Mouse (Mus musculus): Measurements from ENCODE around the gene Thy1.

Gene Thy1

DNA sequence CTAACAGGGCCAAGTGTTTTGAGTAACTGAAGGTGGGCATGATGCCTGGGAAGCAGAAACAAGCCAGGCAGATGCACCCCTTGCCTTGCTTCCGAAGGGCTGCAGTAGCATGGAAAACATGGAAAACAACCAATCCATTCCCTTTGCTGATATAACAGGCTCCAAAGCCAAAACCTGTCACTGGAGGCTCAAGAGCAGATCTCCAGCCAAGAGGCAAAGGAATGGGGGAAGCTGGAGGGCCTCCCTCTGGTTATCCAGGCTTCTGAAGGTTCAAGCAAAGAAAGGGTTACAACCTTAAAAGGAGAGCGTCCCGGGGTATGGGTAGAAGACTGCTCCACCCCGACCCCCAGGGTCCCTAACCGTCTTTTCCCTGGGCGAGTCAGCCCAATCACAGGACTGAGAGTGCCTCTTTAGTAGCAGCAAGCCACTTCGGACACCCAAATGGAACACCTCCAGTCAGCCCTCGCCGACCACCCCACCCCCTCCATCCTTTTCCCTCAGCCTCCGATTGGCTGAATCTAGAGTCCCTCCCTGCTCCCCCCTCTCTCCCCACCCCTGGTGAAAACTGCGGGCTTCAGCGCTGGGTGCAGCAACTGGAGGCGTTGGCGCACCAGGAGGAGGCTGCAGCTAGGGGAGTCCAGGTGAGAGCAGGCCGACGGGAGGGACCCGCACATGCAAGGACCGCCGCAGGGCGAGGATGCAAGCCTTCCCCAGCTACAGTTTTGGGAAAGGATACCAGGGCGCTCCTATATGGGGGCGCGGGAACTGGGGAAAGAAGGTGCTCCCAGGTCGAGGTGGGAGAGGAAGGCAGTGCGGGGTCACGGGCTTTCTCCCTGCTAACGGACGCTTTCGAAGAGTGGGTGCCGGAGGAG lies at the start of gene Thy1:
Gene Thy1 (plus strand): TSS at position 549 of the 872 bp plus-strand sequence.
- DNase-seq (ENCODE audit: low spot score in 2 of 2): peak in 1 of 2 experiments; percentile 31

DNA sequence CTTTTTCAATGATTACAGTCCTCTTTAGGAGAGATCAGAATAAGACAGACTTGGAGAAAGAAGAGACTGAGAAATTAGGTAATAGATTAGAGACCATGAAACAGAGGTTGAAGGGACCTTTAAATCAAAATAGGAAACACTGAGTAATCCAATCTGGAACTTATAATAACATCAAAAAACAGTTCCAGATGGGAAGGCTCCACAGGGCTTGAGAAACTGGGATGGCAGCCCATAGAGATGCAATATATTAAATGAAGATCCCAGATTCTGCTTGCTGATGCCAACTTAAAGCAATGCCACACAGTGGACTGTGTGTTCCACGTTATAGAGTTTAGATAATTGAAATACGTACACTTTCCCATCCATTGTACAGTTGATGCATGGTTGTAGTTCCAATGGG lies 45.5 kb upstream of the Thy1 start:
- no peak for DNase-seq (ENCODE audit: low spot score in 2 of 2)

DNA sequence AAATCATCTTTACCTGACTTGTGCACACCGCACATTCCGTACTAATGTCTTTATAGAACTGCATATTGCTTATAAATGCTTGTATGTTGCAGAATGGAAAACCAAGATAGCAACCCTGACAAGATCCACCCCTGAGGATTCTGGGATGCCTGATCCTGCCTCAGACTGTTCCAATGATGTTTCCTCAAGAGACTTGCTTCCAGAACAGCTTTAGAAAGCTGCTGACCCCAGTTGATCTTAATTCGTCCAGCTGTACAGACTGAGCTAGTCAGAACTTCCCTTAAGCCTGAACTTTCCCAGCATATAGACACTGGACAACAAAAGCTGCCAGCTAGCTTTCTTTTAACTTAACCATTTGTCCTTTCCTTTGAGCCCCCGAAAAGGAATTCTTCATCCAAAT lies 44.3 kb upstream of the Thy1 start:
- no peak for DNase-seq (ENCODE audit: low spot score in 2 of 2)

DNA sequence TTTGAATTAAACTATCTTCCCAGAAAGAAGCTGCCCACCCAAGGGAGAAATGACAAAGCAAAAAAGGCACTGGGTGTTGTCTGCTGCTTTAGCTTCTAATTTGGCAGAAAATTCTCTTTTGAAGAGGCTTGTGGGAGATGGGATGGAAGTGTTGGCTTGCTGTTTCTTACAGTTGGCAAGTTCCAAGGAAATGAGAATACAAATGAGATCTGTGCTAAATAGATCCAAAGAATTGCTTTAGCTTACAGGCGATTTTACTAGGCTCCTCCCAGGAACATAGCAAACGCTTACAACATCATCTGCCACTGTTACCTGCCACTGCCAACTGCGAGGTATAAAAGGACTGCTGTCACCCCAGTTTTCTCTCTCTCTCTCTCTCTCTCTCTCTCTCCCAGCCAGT lies 38.8 kb upstream of the Thy1 start:
- no peak for DNase-seq (ENCODE audit: low spot score in 2 of 2)

DNA sequence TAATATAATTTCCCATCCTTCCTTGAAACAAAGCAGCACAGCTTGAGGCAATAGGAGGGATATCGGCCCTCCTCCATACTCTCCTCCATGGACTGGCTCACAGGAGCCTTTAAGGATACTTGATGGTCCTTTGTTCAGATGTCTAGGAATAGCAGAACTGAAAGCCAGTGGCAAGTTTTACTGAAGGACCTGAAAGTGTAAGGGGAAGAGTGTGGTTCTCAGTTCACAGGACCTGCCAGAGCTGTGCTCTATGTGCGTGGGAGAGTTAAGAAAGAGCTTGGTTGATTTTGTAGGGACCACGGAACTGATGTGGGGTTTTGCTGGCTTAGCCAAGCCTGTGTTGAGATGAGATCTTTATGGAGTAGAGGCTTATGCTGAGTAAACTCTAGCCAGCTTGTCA lies 37.9 kb upstream of the Thy1 start:
- DNase-seq (ENCODE audit: low spot score in 2 of 2): no peak

DNA sequence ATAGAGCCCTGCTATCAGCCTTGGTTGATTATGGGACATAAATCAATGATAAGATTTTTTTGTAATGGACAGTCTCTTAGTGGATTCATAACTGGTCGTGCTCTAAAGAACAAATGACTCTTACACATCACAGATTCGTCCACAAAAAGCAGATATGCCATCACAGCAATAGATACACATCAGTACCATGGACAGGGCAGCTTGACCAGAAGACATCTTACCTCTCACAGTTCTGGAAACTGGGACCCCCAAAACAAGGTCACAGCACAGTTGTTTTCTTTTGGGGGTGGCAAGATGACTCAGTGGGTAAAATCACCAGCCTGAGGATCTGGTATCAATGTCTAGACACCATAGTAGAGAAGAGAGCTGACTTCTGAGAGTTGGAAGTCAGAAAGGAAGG lies 35.9 kb upstream of the Thy1 start:
- no peak for DNase-seq (ENCODE audit: low spot score in 2 of 2)

DNA sequence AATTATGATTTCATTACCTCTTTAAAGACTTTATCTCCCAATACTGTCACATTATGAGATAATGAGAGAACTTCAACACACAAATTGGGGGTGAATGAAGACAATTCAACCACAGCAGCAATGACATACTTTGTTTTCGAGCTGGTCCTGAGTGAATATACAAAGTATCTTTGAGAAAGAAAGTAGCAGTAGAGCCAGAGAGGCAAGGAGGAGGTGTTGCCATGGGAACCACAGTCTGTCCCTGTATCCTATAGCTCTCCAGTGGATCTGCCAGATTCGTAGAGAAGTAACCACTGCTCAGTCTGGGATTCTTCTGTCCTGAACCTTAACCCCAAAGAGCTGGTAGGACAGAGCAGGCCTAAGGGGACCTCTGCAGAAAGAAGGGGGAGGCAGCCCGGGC lies 35.2 kb upstream of the Thy1 start:
- no peak for DNase-seq (ENCODE audit: low spot score in 2 of 2)

DNA sequence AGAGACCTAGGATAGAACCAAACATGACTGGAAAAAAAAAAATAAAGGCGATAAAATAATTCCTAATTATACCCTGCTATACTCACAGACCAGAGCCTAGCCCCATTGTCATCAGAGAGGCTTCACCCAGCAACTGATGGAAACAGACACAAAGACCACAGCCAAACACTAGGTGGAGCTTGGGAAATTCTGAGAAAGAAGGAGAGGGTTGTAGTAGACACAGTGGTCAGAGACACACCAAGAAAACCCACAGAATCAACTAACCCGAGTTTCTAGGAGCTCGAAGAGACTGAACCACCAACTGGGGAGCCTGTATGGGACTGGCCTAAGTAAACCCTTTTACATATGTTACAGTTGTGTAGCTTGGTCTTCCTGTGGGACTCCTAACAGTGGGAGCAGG lies 32.3 kb upstream of the Thy1 start:
- no peak for DNase-seq (ENCODE audit: low spot score in 2 of 2)

DNA sequence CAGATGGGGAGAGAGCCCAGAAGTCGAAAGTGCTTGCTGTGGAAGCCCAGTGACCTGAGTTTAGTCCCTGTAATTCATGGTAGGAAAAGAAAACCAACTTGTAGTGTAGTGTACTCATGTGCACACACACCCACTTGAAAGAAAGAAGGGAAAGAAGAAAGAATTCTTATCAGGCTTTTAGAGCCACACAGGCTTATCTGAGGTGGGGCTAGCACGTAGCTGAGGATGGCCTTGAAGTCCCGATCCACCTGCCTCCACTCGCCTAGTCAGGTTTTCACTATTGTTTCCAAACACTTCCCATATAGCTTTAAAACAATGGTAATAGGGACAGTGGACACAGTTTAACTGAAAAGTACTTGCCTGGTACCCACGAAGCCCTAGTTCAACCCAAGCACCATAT lies 31.5 kb upstream of the Thy1 start:
- no peak for DNase-seq (ENCODE audit: low spot score in 2 of 2)

DNA sequence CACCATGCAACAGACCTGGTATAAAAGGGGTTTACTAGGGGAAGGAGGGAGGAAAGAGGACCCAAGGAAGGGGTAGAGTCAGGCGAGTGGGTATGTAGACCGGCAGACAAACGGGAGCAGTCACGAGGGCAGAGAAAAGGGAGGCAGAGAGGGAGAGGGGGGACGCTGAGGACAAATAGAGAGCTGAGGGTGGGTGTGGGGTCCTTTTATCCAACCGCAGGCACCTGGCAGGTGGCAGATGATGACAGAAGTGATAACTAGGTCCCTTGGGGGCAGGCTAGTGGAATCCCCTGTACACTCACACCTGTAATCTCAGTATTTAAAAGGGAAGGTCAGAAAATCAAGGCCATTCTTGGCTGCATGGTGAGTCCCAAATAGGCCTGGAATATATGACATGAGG lies 31.0 kb upstream of the Thy1 start:
- no peak for DNase-seq (ENCODE audit: low spot score in 2 of 2)

DNA sequence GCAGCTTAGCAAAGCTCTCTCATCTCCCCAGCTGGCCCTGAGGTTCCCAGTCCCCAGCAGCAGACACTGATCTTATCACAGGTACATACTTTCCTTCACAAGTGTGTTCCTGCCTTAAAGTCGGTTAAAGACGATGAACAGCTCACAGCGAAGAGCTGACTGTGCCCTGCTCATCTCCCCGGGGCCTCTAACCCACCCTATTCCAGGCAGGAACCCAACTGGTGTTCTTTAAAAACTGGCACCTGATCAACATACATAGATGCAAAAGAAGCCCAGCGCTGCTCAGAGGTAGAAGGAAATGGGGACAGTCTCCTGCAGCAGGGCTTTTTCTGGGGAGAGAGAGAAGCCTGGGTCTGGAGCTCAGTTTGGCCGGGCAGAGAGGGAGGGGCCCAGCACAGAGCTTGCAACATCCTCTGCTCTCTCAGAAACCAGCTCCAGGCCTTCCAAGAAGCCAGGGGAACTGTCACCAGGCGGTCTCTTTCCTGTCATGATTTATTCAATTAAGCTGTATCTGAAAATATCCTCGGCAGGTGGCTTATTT lies 30.4 kb upstream of the Thy1 start:
- no peak for DNase-seq (ENCODE audit: low spot score in 2 of 2)

DNA sequence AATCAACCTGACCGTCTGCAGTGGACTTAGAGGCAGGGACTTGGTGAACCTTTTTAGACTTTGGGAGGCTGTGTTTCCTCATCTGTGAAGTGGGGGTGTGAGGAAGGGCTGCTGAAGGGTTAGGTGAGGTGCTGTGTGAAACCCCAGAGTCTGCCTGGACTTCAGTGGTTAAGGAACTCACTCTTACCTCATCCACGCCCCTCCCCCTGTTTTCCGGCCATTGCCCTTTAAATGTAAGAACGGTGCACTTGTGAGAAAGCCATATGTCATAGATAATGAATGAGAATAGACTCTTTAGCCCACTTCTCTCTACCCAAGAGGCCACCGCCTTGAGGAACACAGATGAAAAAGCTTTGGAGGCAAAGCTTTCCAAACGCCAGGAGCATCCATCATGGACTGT lies 29.4 kb upstream of the Thy1 start:
- no peak for DNase-seq (ENCODE audit: low spot score in 2 of 2)

DNA sequence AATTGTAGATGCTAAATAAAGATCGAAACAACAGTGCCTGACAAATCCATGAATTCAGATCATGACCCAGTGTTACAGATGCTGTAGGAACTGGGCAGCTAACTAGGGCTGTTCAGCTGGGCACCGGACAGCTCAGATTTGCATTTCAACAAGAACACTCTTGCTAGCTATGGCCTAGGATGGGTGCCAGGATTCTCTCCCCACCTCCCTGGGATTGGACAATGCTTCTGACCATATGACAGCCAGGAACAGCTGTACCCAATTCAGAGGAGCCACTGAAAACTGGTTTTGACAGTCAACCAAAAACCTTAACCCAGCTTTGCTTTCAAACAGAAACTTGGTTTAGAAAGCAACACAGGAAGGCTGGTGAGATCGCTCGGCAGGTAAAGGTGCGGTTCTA lies 26.9 kb upstream of the Thy1 start:
- no peak for DNase-seq (ENCODE audit: low spot score in 2 of 2)

DNA sequence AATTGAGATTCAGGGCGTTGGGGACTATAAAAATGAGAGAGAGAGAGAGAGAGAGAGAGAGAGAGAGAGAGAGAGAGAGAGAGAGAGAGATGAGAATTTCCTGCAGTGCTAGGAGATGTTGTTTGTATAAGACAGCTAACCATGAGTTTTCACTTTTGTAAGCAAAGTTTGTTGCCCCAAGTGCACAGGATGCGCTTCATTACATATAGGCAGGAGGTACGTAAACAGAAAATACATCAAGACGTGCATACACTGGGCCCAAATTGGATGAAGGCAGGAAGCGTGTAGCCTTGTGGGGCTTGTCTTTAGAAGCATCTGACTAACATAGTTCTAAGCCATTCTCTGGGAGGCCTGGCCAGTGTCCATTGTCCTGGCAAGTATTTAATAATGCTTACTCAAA lies 25.3 kb upstream of the Thy1 start:
- no peak for DNase-seq (ENCODE audit: low spot score in 2 of 2)

DNA sequence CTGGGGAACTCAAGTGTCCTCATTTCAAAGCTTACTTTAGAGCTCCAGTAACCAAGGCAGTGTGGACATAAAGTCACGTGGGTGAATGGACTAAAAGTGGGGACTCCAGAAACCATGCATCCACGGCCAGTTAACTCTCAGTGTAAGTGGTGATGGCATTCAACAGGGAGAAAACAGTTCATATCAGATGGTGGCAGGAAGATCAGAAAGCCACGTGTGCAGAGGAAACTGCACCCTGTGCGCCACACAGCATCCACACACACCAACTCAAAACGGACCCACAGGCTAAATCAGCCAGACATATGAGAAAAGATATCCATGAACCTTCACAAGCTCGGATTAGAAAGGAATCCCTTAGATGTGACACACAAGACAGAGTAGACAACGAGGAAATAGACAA lies 23.2 kb upstream of the Thy1 start:
- DNase-seq (ENCODE audit: low spot score in 2 of 2): no peak

DNA sequence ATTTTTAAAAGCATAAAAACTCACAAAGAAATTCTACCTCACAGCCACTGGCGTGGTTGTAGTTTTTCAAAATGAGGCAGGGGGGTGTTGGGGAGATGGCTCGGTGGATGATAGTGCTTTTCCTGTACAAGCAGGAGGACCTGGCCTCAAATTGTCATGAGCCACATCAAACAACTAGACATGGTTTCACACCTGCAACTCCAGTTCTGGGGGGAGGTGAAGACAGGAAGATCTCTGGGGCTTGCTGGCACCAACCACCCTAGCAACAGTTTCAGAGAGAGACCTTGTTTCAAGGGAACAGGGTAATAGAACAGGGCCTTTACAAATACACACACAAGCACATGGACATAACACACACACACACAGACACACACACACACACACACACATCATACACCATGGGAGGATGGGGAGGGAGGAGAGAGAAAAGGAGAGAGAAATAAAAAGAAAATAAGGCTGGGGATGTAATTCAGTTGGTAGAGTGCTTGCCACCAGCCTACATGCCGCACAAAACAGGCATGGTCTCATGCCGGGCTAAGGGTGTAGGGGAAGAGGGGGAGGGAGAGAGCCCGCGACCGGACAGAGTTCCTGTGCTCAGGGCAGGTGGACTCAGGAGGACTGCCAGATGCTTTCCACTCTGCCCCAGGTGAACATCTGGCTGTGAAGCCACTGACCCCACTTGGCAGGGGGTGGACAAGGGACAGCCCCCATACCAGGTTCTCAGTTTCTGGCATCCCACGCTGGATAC lies 20.9 kb upstream of the Thy1 start:
- DNase-seq (ENCODE audit: low spot score in 2 of 2): no peak

DNA sequence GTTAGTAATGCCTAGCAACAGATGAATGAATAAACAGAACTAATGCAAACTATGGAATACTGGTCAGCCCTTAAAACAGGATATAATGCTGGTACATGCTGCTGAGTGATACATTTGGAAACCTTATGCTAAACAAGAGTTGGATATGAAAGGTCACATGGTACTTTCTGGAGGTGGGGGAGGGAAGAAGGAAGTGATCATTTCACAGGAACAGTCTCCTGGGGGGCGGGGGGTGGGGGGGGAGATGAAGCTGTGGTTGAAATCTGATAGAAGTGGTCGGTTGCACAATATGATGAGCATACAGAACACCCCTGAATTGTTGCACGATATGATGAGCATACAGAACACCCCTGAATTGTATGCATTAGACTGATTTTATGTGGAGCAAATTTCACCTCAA lies 19.1 kb upstream of the Thy1 start:
- DNase-seq (ENCODE audit: low spot score in 2 of 2): no peak

DNA sequence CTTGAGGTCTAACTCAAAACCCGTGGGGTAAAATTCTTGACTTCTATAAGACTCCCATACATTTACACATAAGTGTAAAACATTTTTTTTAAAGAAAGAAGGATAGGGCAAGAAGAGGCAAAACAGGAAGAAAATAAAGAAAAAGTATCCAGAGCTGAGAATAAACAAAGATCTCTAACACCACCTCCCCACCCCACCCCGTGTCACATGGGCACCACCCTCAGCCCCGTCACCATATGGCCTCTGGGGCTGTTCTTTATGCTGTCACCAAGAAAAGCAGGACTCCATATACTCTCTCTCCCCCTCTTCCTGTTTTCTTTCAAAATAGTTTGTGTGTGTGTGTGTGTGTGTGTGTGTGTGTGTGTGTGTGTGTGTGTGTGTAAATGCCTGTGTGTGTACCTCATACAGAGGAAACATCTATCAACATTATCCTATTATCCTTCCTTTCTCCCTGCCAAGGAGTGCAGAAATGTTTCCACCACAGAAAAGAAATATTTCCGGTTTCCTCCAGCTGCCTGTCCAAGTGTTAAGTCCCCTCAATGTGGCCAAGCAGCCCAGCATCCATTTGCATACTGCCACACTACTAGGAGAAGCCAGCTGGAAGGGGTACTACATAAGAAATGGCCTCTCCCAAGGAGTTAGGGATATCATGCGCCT lies 13.5 kb upstream of the Thy1 start:
- DNase-seq (ENCODE audit: low spot score in 2 of 2): no peak

DNA sequence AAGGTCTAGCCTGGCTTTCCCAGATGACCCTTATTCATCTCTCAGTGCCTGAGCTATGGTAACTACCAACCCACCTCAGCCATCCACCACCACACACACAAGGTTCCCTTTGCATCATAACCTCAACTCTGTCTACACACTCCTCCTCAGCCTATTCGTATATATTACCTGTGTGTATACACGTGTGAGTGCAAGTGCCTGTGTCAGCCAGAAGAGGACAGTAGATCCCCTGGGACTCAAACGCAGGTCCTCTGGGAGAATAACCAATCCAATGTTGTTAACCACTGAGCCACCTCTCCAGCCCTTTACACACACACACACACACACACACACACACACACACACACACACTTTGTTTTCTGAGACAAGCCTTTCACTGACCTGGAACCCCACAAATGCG lies 12.5 kb upstream of the Thy1 start:
- no peak for DNase-seq (ENCODE audit: low spot score in 2 of 2)

DNA sequence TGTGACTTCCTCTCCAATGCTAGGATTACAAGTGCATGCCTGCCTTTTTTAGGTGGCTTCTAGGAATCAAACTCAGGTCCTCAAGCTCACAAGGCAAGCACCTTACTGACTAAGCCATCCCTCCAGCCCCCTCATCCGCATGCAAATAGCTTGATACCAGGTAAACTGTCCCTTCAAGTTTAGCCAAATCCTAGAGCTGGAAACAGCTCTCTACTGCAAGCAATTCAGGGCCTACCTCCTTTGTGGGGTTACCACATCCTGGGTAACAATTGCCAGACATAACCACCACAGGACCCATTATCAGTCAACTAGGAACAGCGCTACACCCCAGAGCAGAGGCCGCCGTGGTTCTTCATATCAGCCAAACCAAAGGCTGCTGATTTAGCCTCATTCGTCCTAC lies 12.1 kb upstream of the Thy1 start:
- no peak for DNase-seq (ENCODE audit: low spot score in 2 of 2)

DNA sequence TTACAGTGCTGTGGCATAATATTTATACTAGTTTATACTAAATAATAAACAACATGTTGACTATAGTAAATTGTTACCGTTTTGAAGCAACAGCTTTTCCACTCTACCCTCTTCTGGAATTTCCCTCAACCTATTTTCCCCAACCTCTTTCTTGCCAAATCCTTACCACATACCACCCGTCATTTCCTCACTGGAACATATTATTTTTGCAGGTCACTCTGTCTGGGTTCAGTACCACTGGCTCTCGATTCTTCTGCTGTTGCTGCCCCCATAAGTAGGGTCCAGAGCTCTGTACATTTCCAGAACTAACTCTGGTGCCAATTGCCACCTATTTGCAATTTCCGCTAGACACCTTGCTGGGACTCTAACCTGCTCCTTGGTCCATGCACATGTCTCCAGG lies 11.2 kb upstream of the Thy1 start:
- no peak for DNase-seq (ENCODE audit: low spot score in 2 of 2)

DNA sequence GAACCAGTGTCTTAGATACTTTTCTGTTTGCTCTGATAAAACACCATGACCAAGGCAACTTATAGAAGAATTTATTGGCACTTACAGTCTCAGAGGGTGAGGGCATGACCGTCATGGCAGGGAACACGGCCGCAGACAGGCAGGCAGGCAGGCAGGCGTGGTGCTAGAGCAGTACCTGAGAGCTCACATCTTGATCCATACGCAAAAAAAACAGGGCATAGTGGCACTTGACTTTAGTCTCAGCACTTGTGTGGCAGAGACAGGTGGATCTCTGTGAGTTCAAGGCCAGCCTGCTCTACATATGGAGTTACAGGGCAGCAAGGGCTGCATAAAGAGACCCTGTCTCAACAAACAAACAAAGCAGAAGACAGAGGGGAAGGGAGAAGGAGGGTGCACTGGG lies 9.9 kb upstream of the Thy1 start:
- no peak for DNase-seq (ENCODE audit: low spot score in 2 of 2)

Data from spleen, postnatal 10 days (tissue).